Mouse (Mus musculus) hindbrain, embryonic 14.5 days (tissue): ENCODE measurements around the gene Babam2. TPM values are rescaled to one million over a fixed set of nuclear protein-coding genes. Genes with fewer than 3 reads are reported as not detected.

Experiments
- ATAC-seq: fragments of 200-750 bp; cut with Nextera tagmentation; 2 replicates; pipeline ENCODE4 v1.8.0; 2017; ENCODE audit warnings: moderate number of reproducible peaks, mild to moderate bottlenecking, moderate TSS enrichment, moderate library complexity; ENCODE audit not compliant: low FRiP score
- DNase-seq: peaks from one replicate; pipeline ENCODE4 v3.0.0-alpha.2; 2015; ENCODE audit warnings: low spot score
- H3K27ac ChIP-seq: fragments of 300-500 bp; sonication (generic); 2 replicates; pipeline ENCODE4 v1.5.1; 2014; ENCODE audit warnings: mild to moderate bottlenecking, moderate library complexity
- H3K27me3 ChIP-seq: fragments of 300-500 bp; sonication (generic); 2 replicates; pipeline ENCODE4 v1.6.1; 2014; ENCODE audit warnings: mild to moderate bottlenecking, low read length, mixed read lengths; ENCODE audit not compliant: control insufficient read depth, insufficient read depth
- H3K36me3 ChIP-seq: fragments of 300-500 bp; sonication (generic); replicated peaks from 2 replicates; pipeline ENCODE4 v1.6.1; 2014; ENCODE audit not compliant: control insufficient read depth, insufficient read depth
- H3K4me1 ChIP-seq: fragments of 300-500 bp; sonication (generic); replicated peaks from 2 replicates; pipeline ENCODE4 v1.6.1; 2014; ENCODE audit warnings: antibody characterized with exemption, low read length, mixed read lengths; ENCODE audit not compliant: control insufficient read depth, insufficient read depth
- H3K4me2 ChIP-seq: fragments of 300-500 bp; sonication (generic); replicated peaks from 2 replicates; pipeline ENCODE4 v1.6.1; 2014; ENCODE audit warnings: mild to moderate bottlenecking, moderate library complexity
- H3K4me3 ChIP-seq: fragments of 300-500 bp; sonication (generic); replicated peaks from 2 replicates; pipeline ENCODE4 v1.5.1; 2014; ENCODE audit warnings: mild to moderate bottlenecking, low read length
- H3K9ac ChIP-seq: fragments of 300-500 bp; sonication (generic); 2 replicates; pipeline ENCODE4 v1.6.1; 2014
- H3K9me3 ChIP-seq: fragments of 300-500 bp; sonication (generic); 2 replicates; pipeline ENCODE4 v1.6.1; 2016; ENCODE audit warnings: low read length; ENCODE audit not compliant: control insufficient read depth
- WGBS: fragments of 180-500 bp; shearing (Covaris S2); extraction: QIAGEN DNeasy Blood & Tissue Kit; methylation state at CpG from one replicate; pipeline ENCODE4 v1.1.7; 2014; 5-methylcytosine and 5-hydroxymethylcytosine counted together
- polyA plus RNA-seq: library from polyadenylated mRNA; unstranded; fragments of >200 nt; fragmentation: Nextera tagmentation; extraction: Ambion mirVana; gene quantifications from 2 replicates; pipeline ENCODE4 v1.2.1, GENCODE M21; 2014

Gene Babam2
- polyA plus RNA-seq, 1 experiment from 2014 or later, result 39.8 TPM

GRCm38 (mm10) chr5:31706826-31707225 is 9.3 kb downstream of the Babam2 start:
- no peaks in the 10 kb centered on the region for H3K9me3 ChIP-seq
- H3K9ac ChIP-seq, result no peak overlapping the region
- no peak overlapping the region for H3K4me3 ChIP-seq
- peaks cover 11% of the 10 kb centered on the region for H3K36me3 ChIP-seq
- no peaks in the 10 kb centered on the region for H3K4me1 ChIP-seq
- WGBS, result 87% methylated on average over 4 of the region's 4 CpGs
- H3K27me3 ChIP-seq, result no peaks in the 10 kb centered on the region
- H3K27ac ChIP-seq, result no peak overlapping the region
- no peak for ATAC-seq
- DNase-seq, result no peak
- no peak overlapping the region for H3K4me2 ChIP-seq

- H3K9ac ChIP-seq, result no peak overlapping the region
- H3K27me3 ChIP-seq, result no peaks in the 10 kb centered on the region
- H3K36me3 ChIP-seq, result peaks cover 5% of the 10 kb centered on the region; the same call in 1 of the 2 replicates
- H3K4me1 ChIP-seq, result no peaks in the 10 kb centered on the region
- no peak for ATAC-seq
- no peak overlapping the region for H3K27ac ChIP-seq
- H3K4me2 ChIP-seq, result no peak overlapping the region
- DNase-seq, result no peak
- H3K9me3 ChIP-seq, result no peaks in the 10 kb centered on the region
- no peak overlapping the region for H3K4me3 ChIP-seq
- WGBS, result 79% methylated on average over 1 of the region's 1 CpGs
Observed at GRCm38 (mm10) chr5:31709389-31709788, 11.9 kb downstream of the Babam2 start.

GRCm38 (mm10) chr5:31713280-31713711 is 15.8 kb downstream of the Babam2 start:
- no peak for ATAC-seq
- Histone ChIP-seq H3K27ac (no peak overlapping the region), H3K4me2 (no peak overlapping the region), H3K36me3 (no peaks in the 10 kb centered on the region), H3K9me3 (no peaks in the 10 kb centered on the region), H3K4me1 (no peaks in the 10 kb centered on the region), H3K27me3 (no peaks in the 10 kb centered on the region), H3K4me3 (no peak overlapping the region), H3K9ac (no peak overlapping the region)
- WGBS, result 81% methylated on average over 2 of the region's 2 CpGs
- no peak for DNase-seq

- Histone ChIP-seq H3K4me1 (no peaks in the 10 kb centered on the region), H3K4me3 (no peak overlapping the region), H3K27ac (no peak overlapping the region), H3K27me3 (no peaks in the 10 kb centered on the region), H3K9me3 (no peaks in the 10 kb centered on the region), H3K9ac (no peak overlapping the region), H3K36me3 (no peaks in the 10 kb centered on the region), H3K4me2 (no peak overlapping the region)
- no peak for ATAC-seq
- WGBS, result 82% methylated on average over 5 of the region's 5 CpGs
- DNase-seq, result no peak
Observed at GRCm38 (mm10) chr5:31713841-31714264, 16.4 kb downstream of the Babam2 start.

- WGBS, result 88% methylated on average over 4 of the region's 4 CpGs
- Histone ChIP-seq H3K27ac (no peak overlapping the region), H3K27me3 (no peaks in the 10 kb centered on the region), H3K4me3 (no peak overlapping the region), H3K9me3 (no peaks in the 10 kb centered on the region), H3K36me3 (no peaks in the 10 kb centered on the region), H3K4me2 (no peak overlapping the region), H3K9ac (no peak overlapping the region), H3K4me1 (no peaks in the 10 kb centered on the region)
- DNase-seq, result no peak
- ATAC-seq, result no peak
Observed at GRCm38 (mm10) chr5:31715486-31716150, 18.1 kb downstream of the Babam2 start.

GRCm38 (mm10) chr5:31724519-31724918 is 27.0 kb downstream of the Babam2 start:
- ATAC-seq, result no peak
- no peaks in the 10 kb centered on the region for H3K27me3 ChIP-seq
- H3K36me3 ChIP-seq, result no peaks in the 10 kb centered on the region
- H3K9ac ChIP-seq, result no peak overlapping the region
- H3K27ac ChIP-seq, result no peak overlapping the region
- no peak for DNase-seq
- WGBS, result 80% methylated on average over 6 of the region's 6 CpGs
- H3K4me3 ChIP-seq, result no peak overlapping the region
- H3K9me3 ChIP-seq, result no peaks in the 10 kb centered on the region
- no peak overlapping the region for H3K4me2 ChIP-seq
- H3K4me1 ChIP-seq, result no peaks in the 10 kb centered on the region

- H3K9ac ChIP-seq, result no peak overlapping the region
- no peak for DNase-seq
- no peak overlapping the region for H3K4me2 ChIP-seq
- H3K4me1 ChIP-seq, result no peaks in the 10 kb centered on the region
- H3K9me3 ChIP-seq, result no peaks in the 10 kb centered on the region
- H3K27ac ChIP-seq, result no peak overlapping the region
- no peak overlapping the region for H3K4me3 ChIP-seq
- 82% methylated on average over 2 of the region's 2 CpGs for WGBS
- no peak for ATAC-seq
- no peaks in the 10 kb centered on the region for H3K36me3 ChIP-seq
- no peaks in the 10 kb centered on the region for H3K27me3 ChIP-seq
Observed at GRCm38 (mm10) chr5:31725885-31726284, 28.4 kb downstream of the Babam2 start.

GRCm38 (mm10) chr5:31727456-31727855 is 30.0 kb downstream of the Babam2 start:
- Histone ChIP-seq H3K9ac (no peak overlapping the region), H3K36me3 (no peaks in the 10 kb centered on the region), H3K4me1 (no peaks in the 10 kb centered on the region), H3K27ac (no peak overlapping the region), H3K27me3 (no peaks in the 10 kb centered on the region), H3K4me2 (no peak overlapping the region), H3K9me3 (no peaks in the 10 kb centered on the region), H3K4me3 (no peak overlapping the region)
- 91% methylated on average over 5 of the region's 5 CpGs for WGBS
- DNase-seq, result no peak
- no peak for ATAC-seq

GRCm38 (mm10) chr5:31732644-31733338 is 35.3 kb downstream of the Babam2 start:
- no peaks in the 10 kb centered on the region for H3K4me1 ChIP-seq
- no peaks in the 10 kb centered on the region for H3K9me3 ChIP-seq
- no peak overlapping the region for H3K4me2 ChIP-seq
- no peak overlapping the region for H3K4me3 ChIP-seq
- 66% methylated on average over 3 of the region's 3 CpGs for WGBS
- H3K27ac ChIP-seq, result no peak overlapping the region
- ATAC-seq (no peak), DNase-seq (no peak)
- H3K9ac ChIP-seq, result no peak overlapping the region
- H3K27me3 ChIP-seq, result no peaks in the 10 kb centered on the region
- no peaks in the 10 kb centered on the region for H3K36me3 ChIP-seq
